Mouse (Mus musculus): ENCODE data around the gene Filip1l.

- TF ChIP-seq CTCF (IDR thresholded peaks at IDR 0.05; ENCODE audit: borderline replicate concordance, insufficient read depth, low read length) (no peak), POLR2A (IDR thresholded peaks at IDR 0.05; ENCODE audit: low read depth, low read length) (no peak)
These were observed 25.9 kb upstream of the Filip1l start for GRCm38 (mm10) chr16:57326996-57327395.
